Mouse (Mus musculus): Measurements from ENCODE around the gene Pmm1. TPM values are rescaled to one million over a fixed set of nuclear protein-coding genes. Genes with fewer than 3 reads are reported as not detected.

The Pmm1 gene
- total and polyA plus RNA-seq, 3 experiments, result 51.8 to 140 (median 128) TPM

- Histone ChIP-seq H3K4me2 (ENCODE audit: insufficient read depth, low read depth, poor library complexity, severe bottlenecking) (peak overlapping the region; percentile 55; the same call in 1 of the 2 replicates), H3K4me3 (replicated peaks in 1 of 3; ENCODE audit: low read depth in 2 of 3, low read length in 2 of 3, poor library complexity in 1 of 3) (no peak overlapping the region), H3K36me3 (replicated peaks in 1 of 2; ENCODE audit: control insufficient read depth in 1 of 2, insufficient read depth in 1 of 2, low read length in 1 of 2) (peaks cover 9 to 28% of the 10 kb centered on the region in 2 experiments), H3K27me3 (replicated peaks) (no peaks in the 10 kb centered on the region), H3K4me1 (ENCODE audit: control insufficient read depth in 1 of 2, insufficient read depth in 2 of 2) (peaks cover 22 to 57% of the 10 kb centered on the region in 2 experiments), H3K9ac (ENCODE audit: insufficient read depth, low read depth) (no peak overlapping the region), H3K27ac (ENCODE audit: insufficient read depth, low read depth) (0 out of 2 replicates have a peak overlapping the region, but pooled peaks have one; percentile 20), H3K9me3 (replicated peaks; ENCODE audit: low read length) (no peaks in the 10 kb centered on the region), H3K79me2 (replicated peaks; ENCODE audit: control insufficient read depth, extremely low read depth, insufficient read depth, poor library complexity, severe bottlenecking) (peaks cover 27% of the 10 kb centered on the region)
- DNase-seq (ENCODE audit: extremely low read depth), result no peak
- in situ Hi-C loops (cut with MboI; ENCODE audit: low pct_ligation_motif_present, low pct_unique_long_range_greater_than_20kb, low sequenced_read_pairs) (no loop called here), dilution Hi-C loops (cut with MboI; ENCODE audit: extremely low pct_ligation_motif_present, extremely low pct_unique_long_range_greater_than_20kb, low sequenced_read_pairs) (no loop called here)
- TF ChIP-seq ZKSCAN1 (IDR thresholded peaks at IDR 0.05; ENCODE audit: borderline replicate concordance, low read depth, low read length) (no peak), JUND (conservative IDR thresholded peaks at IDR 0.05; ENCODE audit: low read depth, low read length) (no peak), ZNF384 (IDR thresholded peaks at IDR 0.05; ENCODE audit: low read depth, low read length) (no peak), JUN (IDR thresholded peaks at IDR 0.05; ENCODE audit: insufficient read depth, low read depth, low read length) (no peak), MYC (IDR thresholded peaks at IDR 0.05; ENCODE audit: low read depth, low read length) (no peak)
Measured at GRCm38 (mm10) chr15:81926446-81926822, 34.3 kb downstream of the Pmm1 start.

- in situ Hi-C loops (cut with MboI; ENCODE audit: low pct_ligation_motif_present, low pct_unique_long_range_greater_than_20kb, low sequenced_read_pairs), result no loop called here
- Histone ChIP-seq H3K4me1 (ENCODE audit: control insufficient read depth in 1 of 2, insufficient read depth in 2 of 2) (peaks cover 22 to 60% of the 10 kb centered on the region in 2 experiments), H3K9ac (ENCODE audit: insufficient read depth, low read depth) (peak within 1 kb of the TSS; percentile 57), H3K9me3 (replicated peaks; ENCODE audit: low read length) (no peaks in the 10 kb centered on the region), H3K4me3 (replicated peaks in 1 of 3; ENCODE audit: low read depth in 2 of 3, low read length in 2 of 3, poor library complexity in 1 of 3) (peak within 1 kb of the TSS; percentile 74 to 86 (median 76)), H3K27ac (ENCODE audit: insufficient read depth, low read depth) (0 out of 2 replicates have a peak within 1 kb of the TSS, but pooled peaks have one; percentile 20), H3K4me2 (ENCODE audit: insufficient read depth, low read depth, poor library complexity, severe bottlenecking) (peak within 1 kb of the TSS; percentile 85), H3K27me3 (replicated peaks) (no peaks in the 10 kb centered on the region), H3K36me3 (replicated peaks in 1 of 2; ENCODE audit: control insufficient read depth in 1 of 2, insufficient read depth in 1 of 2, low read length in 1 of 2) (peaks cover 9 to 33% of the 10 kb centered on the region in 2 experiments), H3K79me2 (replicated peaks; ENCODE audit: control insufficient read depth, extremely low read depth, insufficient read depth, poor library complexity, severe bottlenecking) (peaks cover 27% of the 10 kb centered on the region)
- dilution Hi-C loops (cut with MboI; ENCODE audit: extremely low pct_ligation_motif_present, extremely low pct_unique_long_range_greater_than_20kb, low sequenced_read_pairs), result no loop called here
- TF ChIP-seq MAX (IDR thresholded peaks at IDR 0.05; ENCODE audit: low read length) (peak; percentile 96), SMC3 (IDR thresholded peaks at IDR 0.05; ENCODE audit: low read depth, low read length) (no peak), EP300 (IDR thresholded peaks at IDR 0.05; ENCODE audit: low read length) (no peak), NELFE (IDR thresholded peaks at IDR 0.05; ENCODE audit: low read depth, low read length) (peak; percentile 55; the same call in 1 of the 2 replicates), POLR2A (IDR thresholded peaks at IDR 0.05; ENCODE audit: low read depth, low read length) (peak; percentile 91), USF1 (IDR thresholded peaks at IDR 0.05; ENCODE audit: low read depth, low read length) (no peak), JUND (conservative IDR thresholded peaks at IDR 0.05; ENCODE audit: low read depth, low read length) (no peak), BHLHE40 (IDR thresholded peaks at IDR 0.05; ENCODE audit: low read depth, low read length) (peak; percentile 65), ZMIZ1 (IDR thresholded peaks at IDR 0.05; ENCODE audit: low read depth, low read length) (no peak), JUN (IDR thresholded peaks at IDR 0.05; ENCODE audit: insufficient read depth, low read depth, low read length) (no peak), TCF12 (IDR thresholded peaks at IDR 0.05; ENCODE audit: low read depth, low read length) (peak; percentile 64; the same call in 1 of the 2 replicates), TBP (conservative IDR thresholded peaks at IDR 0.05; ENCODE audit: low read depth, low read length) (0 out of 2 replicates have a peak, but pooled peaks have one; percentile 33), HCFC1 (IDR thresholded peaks at IDR 0.05; ENCODE audit: low read depth, low read length) (peak; percentile 74), RAD21 (IDR thresholded peaks at IDR 0.05; ENCODE audit: low read depth, low read length) (no peak), MXI1 (IDR thresholded peaks at IDR 0.05; ENCODE audit: low read depth, low read length) (peak; percentile 97), ELF1 (IDR thresholded peaks at IDR 0.05; ENCODE audit: low read depth, low read length) (peak; percentile 92), CHD2 (IDR thresholded peaks at IDR 0.05; ENCODE audit: low read length) (peak; percentile 96), ETS1 (conservative IDR thresholded peaks at IDR 0.05; ENCODE audit: low read depth, low read length) (no peak), MAZ (IDR thresholded peaks at IDR 0.05; ENCODE audit: low read depth, low read length) (peak; percentile 63; the same call in 1 of the 2 replicates), MEF2A (IDR thresholded peaks at IDR 0.05; ENCODE audit: borderline replicate concordance, low read depth, low read length) (peak; percentile 33; the same call in 1 of the 2 replicates), CHD1 (IDR thresholded peaks at IDR 0.05; ENCODE audit: low read depth, low read length) (no peak), SIN3A (IDR thresholded peaks at IDR 0.05; ENCODE audit: low read length) (peak; percentile 85), NRF1 (IDR thresholded peaks at IDR 0.05; ENCODE audit: low read depth, low read length) (peak; percentile 23; the same call in 1 of the 2 replicates), MYC (IDR thresholded peaks at IDR 0.05; ENCODE audit: low read depth, low read length) (peak; percentile 93), ZNF384 (IDR thresholded peaks at IDR 0.05; ENCODE audit: low read depth, low read length) (no peak)
- peak; percentile 97 for DNase-seq (ENCODE audit: extremely low read depth)
Measured at GRCm38 (mm10) chr15:81925760-81926445, 34.8 kb downstream of the Pmm1 start, which contains the start of gene Polr3h. Polr3h (minus strand) TSS chr15:81926240.
